Mouse (Mus musculus): ENCODE data around the gene 1700016H13Rik.

DNA sequence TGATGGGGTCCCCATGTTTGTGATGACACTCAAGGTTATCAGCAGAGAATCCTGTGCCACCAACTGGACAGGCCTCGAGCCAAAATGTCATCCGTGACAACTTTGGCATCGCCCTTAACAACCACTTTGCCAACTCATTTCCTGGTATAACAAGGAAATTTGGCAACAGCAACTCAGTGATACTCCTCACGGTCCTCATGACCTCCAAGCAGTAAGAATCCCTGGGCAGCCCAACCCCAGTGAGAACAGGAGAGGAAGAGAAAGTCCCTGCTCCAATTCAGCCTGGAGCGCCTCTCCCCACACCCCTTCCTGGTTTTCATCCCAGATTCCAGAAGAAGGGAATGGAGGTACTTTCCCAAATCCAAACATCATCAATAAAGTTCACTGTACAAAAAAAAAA lies 31.0 kb downstream of the 1700016H13Rik start:
- TF ChIP-seq MXI1 (IDR thresholded peaks at IDR 0.05; ENCODE audit: low read depth, low read length) (no peak), UBTF (IDR thresholded peaks at IDR 0.05; ENCODE audit: borderline replicate concordance, insufficient read depth, low read depth, low read length) (no peak)
